In genomic region chrX:75873813-75874212, GRCm38 (mm10) we compare ENCODE assay signal across 8 mouse cellular contexts. TPM values are rescaled to one million over a fixed set of nuclear protein-coding genes. Genes with fewer than 3 reads are reported as not detected.
DNase-seq lines count a peak whose midpoint lies in the region; ATAC-seq and TF ChIP-seq lines count a peak whose summit lies in the region.

No protein-coding gene starts in this region.

- ATAC-seq in liver, postnatal 0 days, result no peak

- no peaks in the 10 kb centered on the region for H3K27me3 ChIP-seq in liver, postnatal 0 days (ENCODE audit: insufficient read depth, low read length)

- no peak overlapping the region for H3K9ac ChIP-seq in liver, postnatal 0 days (replicated peaks)

- DNase-seq in 3T3-L1 (ENCODE audit: low read depth, low spot score), result peak; percentile 58
- peak; percentile 25 to 82 for DNase-seq in adrenal gland, adult (ENCODE audit: inconsistent age in 2 of 2, low spot score in 1 of 2)
- DNase-seq in embryo, embryonic 11 days, result peak; percentile 65
- peak; percentile 23 to 27 for DNase-seq in heart, adult 9 months (ENCODE audit: low spot score in 2 of 2)
- DNase-seq in kidney, adult 8-10 months, result peak; percentile 10 to 15
- peak; percentile 14 for DNase-seq in liver, postnatal 0 days
- no peak for DNase-seq in spleen, postnatal 14 days (ENCODE audit: low spot score in 2 of 2)

- no peak for TF ChIP-seq EP300 in liver, postnatal 0 days (IDR thresholded peaks at IDR 0.05; ENCODE audit: low read depth)

- TF ChIP-seq CTCF in liver, postnatal 0 days (IDR thresholded peaks at IDR 0.05; ENCODE audit: low read depth), result no peak
- TF ChIP-seq CTCF in olfactory bulb, adult 2 months (IDR thresholded peaks at IDR 0.05; ENCODE audit: insufficient read depth, low read depth, low read length), result no peak

- no peaks in the 10 kb centered on the region for H3K9me3 ChIP-seq in liver, postnatal 0 days (ENCODE audit: low read length)

- peak overlapping the region; percentile 67 for H3K4me2 ChIP-seq in liver, postnatal 0 days (ENCODE audit: low read depth, low read length)

- no peak for TF ChIP-seq POLR2A in olfactory bulb, adult 2 months (IDR thresholded peaks at IDR 0.05; ENCODE audit: insufficient read depth, low read depth, low read length)

- H3K4me1 ChIP-seq in liver, postnatal 0 days (ENCODE audit: insufficient read depth), result no peaks in the 10 kb centered on the region
- no peaks in the 10 kb centered on the region; the same call in 1 of the 2 replicates for H3K4me1 ChIP-seq in olfactory bulb, adult 2 months (ENCODE audit: control insufficient read depth, insufficient read depth, low read length)

- WGBS in liver, postnatal 0 days (ENCODE audit: insufficient replicate concordance), result 23% methylated on average over 13 of the region's 15 CpGs
- 12% methylated on average over 15 of the region's 15 CpGs for WGBS in olfactory bulb, adult 2 months

- peak overlapping the region; percentile 45 for H3K4me3 ChIP-seq in liver, postnatal 0 days (ENCODE audit: low read depth, low read length)
- H3K4me3 ChIP-seq in olfactory bulb, adult 2 months (ENCODE audit: insufficient read depth, low read depth, low read length), result peak overlapping the region; percentile 83

- H3K27ac ChIP-seq in liver, postnatal 0 days (ENCODE audit: low read depth), result no peak overlapping the region
- no peak overlapping the region for H3K27ac ChIP-seq in olfactory bulb, adult 2 months (ENCODE audit: insufficient read depth, low read depth, low read length)

- H3K36me3 ChIP-seq in liver, postnatal 0 days (replicated peaks; ENCODE audit: insufficient read depth, low read length), result no peaks in the 10 kb centered on the region

RNA-seq across cellular contexts. Expression of gene Pls3, which starts 1.2 kb away (rescaled TPM):
- 4.1 and 4.4 TPM in 2 replicates for polyA plus RNA-seq in liver, postnatal 0 days (2015; fragmentation: Nextera tagmentation; extraction: Ambion mirVana)
- not detected in 2 replicates for polyA plus RNA-seq in olfactory bulb, adult 2 months (2012; ENCODE audit: insufficient read depth, insufficient read length, low replicate concordance, missing spikeins)

Comparison
In these comparisons a context has a peak if more than half of its experiments do, and no peak if none do; other contexts are left out.
1. DNase-seq: peak in 3T3-L1 (single experiment), adrenal gland, adult (2 of 2), embryo, embryonic 11 days (single experiment), heart, adult 9 months (2 of 2), kidney, adult 8-10 months (2 of 2) and liver, postnatal 0 days (single experiment); none in spleen, postnatal 14 days (0 of 2).